Mouse (Mus musculus) hindbrain, embryonic 15.5 days (tissue): ENCODE results near the gene Olfr221. TPM values are rescaled to one million over a fixed set of nuclear protein-coding genes. Genes with fewer than 3 reads are reported as not detected.

Experiments used
- ATAC-seq: fragments of 200-750 bp; cut with Nextera tagmentation; 2 replicates; pipeline ENCODE4 v1.8.0; 2017; ENCODE audit warnings: low read depth, moderate number of reproducible peaks, moderate TSS enrichment; ENCODE audit not compliant: low FRiP score
- H3K27ac ChIP-seq: fragments of 300-500 bp; sonication (generic); replicated peaks from 2 replicates; pipeline ENCODE4 v1.5.1; 2015; ENCODE audit warnings: mild to moderate bottlenecking, inconsistent platforms
- H3K27me3 ChIP-seq: fragments of 300-500 bp; sonication (generic); 2 replicates; pipeline ENCODE4 v1.6.1; 2015; ENCODE audit warnings: control low read depth, inconsistent platforms
- H3K36me3 ChIP-seq: fragments of 300-500 bp; sonication (generic); 2 replicates; pipeline ENCODE4 v1.6.1; 2015; ENCODE audit warnings: control low read depth, inconsistent platforms
- H3K4me1 ChIP-seq: fragments of 300-500 bp; sonication (generic); replicated peaks from 2 replicates; pipeline ENCODE4 v1.6.1; 2015; ENCODE audit warnings: control low read depth, inconsistent platforms
- H3K4me2 ChIP-seq: fragments of 300-500 bp; sonication (generic); 2 replicates; pipeline ENCODE4 v1.6.1; 2015; ENCODE audit warnings: moderate library complexity, mild to moderate bottlenecking, inconsistent platforms
- H3K4me3 ChIP-seq: fragments of 300-500 bp; sonication (generic); 2 replicates; pipeline ENCODE4 v1.5.1; 2015; ENCODE audit warnings: mild to moderate bottlenecking, inconsistent platforms
- H3K9ac ChIP-seq: fragments of 300-500 bp; sonication (generic); 2 replicates; pipeline ENCODE4 v1.6.1; 2015; ENCODE audit warnings: inconsistent platforms
- H3K9me3 ChIP-seq: fragments of 300-500 bp; sonication (generic); 2 replicates; pipeline ENCODE4 v1.6.1; 2016; ENCODE audit warnings: control low read depth, inconsistent platforms
- WGBS: fragments of 180-500 bp; shearing (Covaris S2); methylation state at CpG from one replicate; pipeline ENCODE4 v1.1.7; 2015; 5-methylcytosine and 5-hydroxymethylcytosine counted together
- polyA plus RNA-seq: library from polyadenylated mRNA; unstranded; fragments of >200 nt; fragmentation: Nextera tagmentation; extraction: Ambion mirVana; gene quantifications from 2 replicates; pipeline ENCODE4 v1.2.1, GENCODE M21; 2015

Gene Olfr221
- polyA plus RNA-seq, 1 experiment from 2014 or later, result 0.05 TPM

DNA sequence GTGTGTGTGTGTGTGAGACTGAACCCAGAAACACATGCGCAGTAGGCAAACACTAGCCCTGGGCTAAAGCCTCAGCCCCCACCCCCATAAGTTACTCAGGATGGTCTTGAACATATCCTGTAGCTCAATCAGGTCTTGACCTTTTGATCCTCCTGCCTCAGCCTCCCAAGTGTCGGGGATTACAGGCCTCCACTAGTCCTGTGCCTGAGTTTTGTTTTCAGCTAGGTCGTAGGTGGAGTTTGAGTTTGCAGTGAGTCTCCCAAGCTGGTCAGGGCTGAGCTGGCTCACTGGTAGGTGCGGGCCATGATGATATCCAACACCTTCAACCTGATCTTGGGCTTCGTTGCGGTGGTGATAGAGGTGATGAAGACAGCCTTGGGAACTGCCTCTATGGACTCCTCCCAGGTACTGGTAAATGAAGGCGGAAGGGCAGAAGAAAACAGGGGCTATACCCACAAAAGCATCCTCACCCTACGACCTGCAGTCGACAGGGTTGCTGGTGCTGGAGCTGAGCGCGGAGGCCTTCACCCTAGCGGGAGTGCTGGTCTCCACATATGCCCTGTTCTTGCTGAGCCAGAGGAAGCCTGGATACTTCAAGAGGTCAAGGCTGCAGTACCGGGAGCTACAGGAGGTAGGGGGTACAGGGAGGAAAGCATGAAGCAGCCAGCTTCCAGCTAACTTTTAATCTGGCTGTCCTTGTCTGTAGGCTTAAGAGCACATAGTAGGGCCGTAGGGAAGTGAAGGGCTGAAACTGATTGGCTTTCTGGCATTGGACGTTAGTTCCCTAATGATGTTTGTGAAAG is 23.8 kb downstream of the Olfr221 start:
- Histone ChIP-seq H3K9ac (peak overlapping the region; percentile 93), H3K9me3 (no peaks in the 10 kb centered on the region), H3K36me3 (no peaks in the 10 kb centered on the region), H3K27me3 (no peaks in the 10 kb centered on the region), H3K4me1 (peaks cover 62% of the 10 kb centered on the region), H3K4me3 (peak overlapping the region; percentile 72), H3K4me2 (peak overlapping the region; percentile 68), H3K27ac (peak overlapping the region; percentile 99; the same call in 1 of the 2 replicates)
- 87% methylated on average over 15 of the region's 15 CpGs for whole genome bisulfite sequencing
- no peak for ATAC-seq

DNA sequence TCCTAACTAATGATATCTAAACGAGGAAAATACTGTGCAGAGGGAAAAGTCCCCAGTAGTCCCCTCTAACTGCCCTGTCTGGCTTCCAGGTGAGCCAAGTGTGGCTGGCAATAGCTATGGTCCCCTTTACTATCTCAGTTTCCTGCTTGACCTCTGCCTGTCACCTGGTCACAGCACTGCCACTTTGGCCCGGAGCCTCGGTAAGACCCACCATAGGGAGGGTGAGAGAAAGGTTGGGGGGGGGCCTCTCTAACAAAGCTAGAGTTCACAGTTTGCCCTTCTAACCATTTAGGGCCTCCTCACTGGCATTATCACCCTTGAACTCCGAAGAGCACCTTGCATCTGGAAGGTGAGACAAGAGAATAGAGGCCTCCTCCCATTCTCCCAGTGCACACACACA is 24.6 kb downstream of the Olfr221 start:
- H3K27ac ChIP-seq, result no peak overlapping the region
- WGBS, result 85% methylated on average over 4 of the region's 4 CpGs

DNA sequence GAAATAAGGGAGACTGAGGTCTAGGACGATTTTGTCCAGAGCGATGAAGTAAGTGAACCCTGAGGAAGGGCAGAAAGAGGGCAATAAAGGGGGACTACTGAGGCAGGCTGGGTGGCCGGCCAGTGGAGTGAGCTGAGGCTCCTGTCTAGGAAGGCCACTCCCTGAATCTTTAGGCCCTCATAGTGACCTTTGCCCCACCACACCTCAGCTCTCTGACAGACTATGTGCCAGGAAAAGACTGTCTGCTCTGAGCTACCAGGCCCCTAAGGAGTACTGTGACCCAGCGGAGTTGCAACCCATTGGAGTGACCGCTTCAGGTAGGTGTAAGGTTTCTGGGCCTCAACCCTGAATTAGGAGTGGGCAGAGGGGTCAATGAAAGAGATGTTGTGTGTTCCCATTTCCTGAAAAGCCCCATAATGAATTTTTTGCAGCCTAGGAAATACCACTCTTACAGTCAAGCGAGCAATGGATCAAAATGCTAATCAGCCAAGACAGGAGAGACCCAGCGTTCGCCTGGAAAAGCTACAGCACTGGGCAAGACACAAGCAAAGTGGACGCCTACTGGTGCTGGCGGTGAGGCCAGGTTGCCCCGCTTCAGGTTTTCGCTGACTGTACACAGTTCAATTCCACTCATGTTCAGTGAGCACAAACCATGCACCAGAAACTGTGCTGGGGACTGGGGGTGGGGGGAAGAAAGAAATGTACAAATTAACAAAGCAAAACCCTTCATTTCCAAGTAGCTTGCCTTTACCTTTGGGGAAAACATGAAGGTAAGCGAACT is 25.4 kb downstream of the Olfr221 start:
- Histone ChIP-seq H3K4me2 (no peak overlapping the region), H3K4me3 (no peak overlapping the region), H3K4me1 (peaks cover 68% of the 10 kb centered on the region), H3K9ac (no peak overlapping the region), H3K9me3 (no peaks in the 10 kb centered on the region), H3K36me3 (no peaks in the 10 kb centered on the region), H3K27ac (no peak overlapping the region), H3K27me3 (no peaks in the 10 kb centered on the region)
- 66% methylated on average over 13 of the region's 13 CpGs for WGBS
- no peak for ATAC-seq

More for the DNA sequence above, 24.6 kb downstream of the Olfr221 start:
- no peaks in the 10 kb centered on the region for H3K27me3 ChIP-seq
- no peak overlapping the region for H3K4me2 ChIP-seq
- no peaks in the 10 kb centered on the region for H3K9me3 ChIP-seq
- H3K4me1 ChIP-seq, result peaks cover 63% of the 10 kb centered on the region
- H3K4me3 ChIP-seq, result no peak overlapping the region
- H3K36me3 ChIP-seq, result no peaks in the 10 kb centered on the region
- H3K9ac ChIP-seq, result no peak overlapping the region
- ATAC-seq, result no peak

DNA sequence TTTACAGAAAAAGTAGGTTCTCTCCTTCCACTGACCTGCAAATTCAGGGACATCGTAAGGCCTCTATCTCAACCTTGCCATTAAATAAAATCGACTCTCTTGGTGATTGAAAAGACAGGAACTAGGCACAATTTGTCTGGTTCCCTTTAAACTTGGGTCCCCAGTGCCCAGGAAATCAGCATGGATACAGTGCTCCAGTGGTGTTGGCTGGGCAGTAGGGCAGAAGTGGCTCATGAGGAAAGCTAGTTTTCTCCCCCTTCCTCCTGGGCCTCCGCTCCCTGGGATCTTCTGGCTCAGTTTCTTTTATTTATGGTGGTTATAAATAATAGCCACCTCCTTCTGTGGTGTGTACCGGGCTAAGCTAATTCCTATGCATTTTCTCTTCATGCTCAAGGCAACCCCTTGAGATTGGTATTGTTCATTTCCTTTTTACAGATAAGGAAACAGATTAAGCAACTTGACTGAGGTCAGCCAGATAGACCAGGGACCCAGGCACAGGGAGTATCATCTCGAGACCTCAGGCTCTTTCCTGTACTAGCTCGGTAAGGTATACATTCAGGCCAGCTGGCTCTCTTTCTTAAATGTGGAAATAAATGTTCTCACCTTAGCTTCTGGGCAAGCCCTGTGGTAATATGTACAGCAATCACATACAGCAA is 26.7 kb downstream of the Olfr221 start, which contains the start of gene Tmem253:
TSS of gene Tmem253 (plus strand) at position 214 of the 656 bp plus-strand sequence.
- ATAC-seq, result no peak
- H3K9me3 ChIP-seq, result no peaks in the 10 kb centered on the region

DNA sequence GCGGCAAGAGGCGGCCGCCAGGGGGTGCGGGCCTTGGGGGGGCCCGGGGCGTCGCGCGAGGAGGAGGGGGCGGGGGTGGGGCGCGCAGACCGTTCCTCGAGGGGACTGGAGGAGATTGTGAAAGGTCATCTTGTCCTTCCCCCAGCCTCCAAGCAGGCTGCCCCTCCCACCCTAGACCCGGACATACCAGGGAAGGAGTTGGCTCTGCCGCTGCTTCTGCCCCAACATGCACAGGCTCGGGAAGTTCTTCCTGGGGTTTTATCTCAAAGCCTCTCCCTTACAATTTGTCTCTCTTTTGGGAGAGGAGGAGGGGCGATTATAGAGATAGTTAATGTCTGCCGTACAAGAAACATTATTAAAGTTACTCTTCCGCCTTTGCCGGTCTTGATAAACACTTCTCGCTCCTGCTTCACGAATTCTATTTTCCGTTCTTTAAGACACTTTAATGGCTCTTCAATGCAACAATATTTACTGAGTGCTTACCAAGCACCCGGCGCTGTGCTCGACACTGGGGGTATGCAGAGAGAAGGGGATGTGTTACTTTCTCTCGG is 27.4 kb downstream of the Olfr221 start:
- H3K27me3 ChIP-seq, result no peaks in the 10 kb centered on the region
- no peaks in the 10 kb centered on the region for H3K36me3 ChIP-seq
- no peaks in the 10 kb centered on the region for H3K9me3 ChIP-seq
- H3K4me1 ChIP-seq, result peaks cover 74% of the 10 kb centered on the region
- H3K4me3 ChIP-seq, result peak overlapping the region; percentile 65
- 0% methylated on average over 16 of the region's 28 CpGs for WGBS
- peak overlapping the region; percentile 65 for H3K9ac ChIP-seq
- peak; percentile 25; the same call in 1 of the 2 replicates for ATAC-seq
- H3K27ac ChIP-seq, result peak overlapping the region; percentile 96
- peak overlapping the region; percentile 70 for H3K4me2 ChIP-seq

More for the DNA sequence above, 26.7 kb downstream of the Olfr221 start, which contains the start of gene Tmem253:
- H3K9ac ChIP-seq, result peak within 1 kb of the TSS; percentile 65
- H3K27ac ChIP-seq, result peak within 1 kb of the TSS; percentile 96
- no peaks in the 10 kb centered on the region for H3K27me3 ChIP-seq
- no peaks in the 10 kb centered on the region for H3K36me3 ChIP-seq
- peaks cover 68% of the 10 kb centered on the region for H3K4me1 ChIP-seq
- WGBS, result 26% methylated on average over 6 of the region's 6 CpGs
- peak within 1 kb of the TSS; percentile 65 for H3K4me3 ChIP-seq
- peak within 1 kb of the TSS; percentile 70 for H3K4me2 ChIP-seq

DNA sequence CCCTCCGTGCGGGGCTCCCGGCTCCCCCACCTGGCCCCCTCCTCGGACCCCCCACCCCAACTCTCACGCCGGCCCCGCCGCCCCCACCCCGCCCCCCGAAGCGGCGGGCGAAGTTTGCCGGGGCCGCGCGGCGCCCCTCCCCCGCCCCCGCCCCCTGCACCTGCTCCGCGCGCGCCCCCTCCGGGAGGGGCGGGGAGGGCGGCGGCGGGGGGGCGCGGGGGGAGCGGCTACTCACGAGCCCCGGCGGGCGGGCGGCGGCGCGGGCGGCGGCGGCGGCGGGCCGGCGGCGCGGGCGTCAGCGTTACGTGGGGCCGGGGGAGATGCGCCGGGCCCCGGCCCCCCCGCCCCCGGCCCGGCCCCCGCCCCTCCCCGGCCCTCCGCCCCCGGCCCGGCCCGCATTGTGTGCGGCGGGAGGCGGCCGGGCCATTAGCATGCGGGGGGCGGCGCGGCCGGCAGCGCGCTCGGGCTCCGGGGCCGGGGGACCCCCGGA is 27.9 kb downstream of the Olfr221 start:
- H3K9me3 ChIP-seq, result no peaks in the 10 kb centered on the region
- 0% methylated on average over 11 of the region's 80 CpGs for WGBS
- peak overlapping the region; percentile 70 for H3K4me2 ChIP-seq
- H3K36me3 ChIP-seq, result no peaks in the 10 kb centered on the region
- H3K27me3 ChIP-seq, result no peaks in the 10 kb centered on the region
- peak overlapping the region; percentile 65 for H3K4me3 ChIP-seq
- H3K9ac ChIP-seq, result peak overlapping the region; percentile 65
- 0 out of 2 replicates have a peak, but pooled peaks have one; percentile 10 for ATAC-seq
- H3K4me1 ChIP-seq, result peaks cover 79% of the 10 kb centered on the region
- peak overlapping the region; percentile 96 for H3K27ac ChIP-seq

DNA sequence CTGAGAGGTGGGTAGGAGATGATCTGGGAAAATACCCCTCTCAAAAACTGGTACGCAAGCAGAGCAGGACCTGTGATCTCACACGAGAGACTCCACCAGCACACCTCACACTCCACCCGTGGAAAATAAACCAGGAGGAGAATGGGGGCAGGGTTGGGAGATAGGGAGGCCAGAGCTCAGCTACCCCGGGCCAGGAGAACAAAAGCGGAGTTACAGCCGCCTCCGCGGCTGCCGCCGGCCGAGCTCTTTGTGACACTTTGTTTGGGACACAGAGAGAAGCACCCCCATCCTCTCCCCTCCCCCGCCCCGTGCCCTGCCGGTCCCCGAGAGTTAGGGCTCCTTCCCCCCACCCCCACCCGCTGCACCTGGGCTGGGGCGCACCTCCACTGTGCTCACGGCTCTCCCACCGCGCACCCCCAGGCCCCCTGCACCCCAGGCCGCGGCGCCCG is 28.5 kb downstream of the Olfr221 start:
- peak overlapping the region; percentile 70 for H3K4me2 ChIP-seq
- peak overlapping the region; percentile 65 for H3K9ac ChIP-seq
- peaks cover 79% of the 10 kb centered on the region for H3K4me1 ChIP-seq
- peak overlapping the region; percentile 96 for H3K27ac ChIP-seq
- H3K27me3 ChIP-seq, result no peaks in the 10 kb centered on the region
- no peaks in the 10 kb centered on the region for H3K36me3 ChIP-seq
- no peaks in the 10 kb centered on the region for H3K9me3 ChIP-seq
- ATAC-seq, result peak; percentile 8; the same call in 1 of the 2 replicates
- WGBS, result 0% methylated on average over 12 of the region's 24 CpGs
- peak overlapping the region; percentile 65 for H3K4me3 ChIP-seq

DNA sequence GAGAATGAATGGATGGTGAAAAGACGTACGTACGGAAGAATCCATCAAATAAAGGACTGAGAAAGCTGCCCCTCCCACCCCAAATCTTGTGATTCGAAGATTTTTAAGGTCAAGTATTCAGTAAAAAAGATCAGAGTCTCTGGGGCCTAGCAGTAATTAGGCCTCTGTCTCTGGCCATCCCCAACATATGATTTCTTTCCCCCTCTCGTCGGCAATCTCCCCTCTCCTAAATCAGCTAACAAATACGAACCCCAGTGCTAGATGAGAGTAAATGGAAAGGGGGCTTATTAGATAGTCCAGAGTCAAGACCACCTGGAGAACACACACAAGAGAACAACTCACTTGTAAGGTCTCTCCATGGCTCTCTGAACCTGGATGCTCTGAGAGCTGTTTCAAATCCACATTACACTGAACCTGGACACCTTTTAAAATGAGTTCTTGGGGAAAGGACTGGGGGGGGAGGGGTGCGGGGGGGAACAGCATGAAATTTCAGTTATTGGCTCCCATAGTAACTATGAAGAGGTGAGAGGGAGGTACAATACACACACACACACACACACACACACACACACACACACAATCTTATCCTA is 29.1 kb downstream of the Olfr221 start:
- ATAC-seq, result no peak
- H3K4me2 ChIP-seq, result peak overlapping the region; percentile 70

DNA sequence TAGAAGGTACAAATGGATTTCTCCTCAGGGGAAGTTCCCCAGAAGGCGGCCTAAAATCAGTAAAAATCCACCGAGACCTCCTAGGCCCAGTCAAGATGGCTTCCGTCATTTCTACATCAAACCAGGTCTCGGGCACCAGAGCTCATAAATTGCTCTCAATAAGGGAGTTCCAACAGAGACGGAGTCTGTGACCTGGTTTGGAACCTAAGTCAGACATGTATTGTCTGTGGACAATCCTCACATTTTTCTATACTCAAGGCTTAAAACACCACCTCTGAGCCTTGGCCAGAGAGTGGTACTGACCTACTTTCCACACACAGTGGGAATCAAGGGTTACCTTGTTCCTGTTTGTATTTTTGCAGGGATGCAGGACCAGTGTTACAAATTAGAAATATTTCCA is 29.7 kb downstream of the Olfr221 start:
- ATAC-seq, result no peak
- peak overlapping the region; percentile 65 for H3K9ac ChIP-seq
- 23% methylated on average over 5 of the region's 5 CpGs for WGBS
- H3K27ac ChIP-seq, result peak overlapping the region; percentile 96
- H3K9me3 ChIP-seq, result no peaks in the 10 kb centered on the region
- peaks cover 76% of the 10 kb centered on the region for H3K4me1 ChIP-seq
- peak overlapping the region; percentile 70 for H3K4me2 ChIP-seq
- no peaks in the 10 kb centered on the region for H3K27me3 ChIP-seq
- peaks cover 6% of the 10 kb centered on the region; the same call in 1 of the 2 replicates for H3K36me3 ChIP-seq
- H3K4me3 ChIP-seq, result peak overlapping the region; percentile 65

More for the DNA sequence above, 29.1 kb downstream of the Olfr221 start:
- H3K4me1 ChIP-seq, result peaks cover 79% of the 10 kb centered on the region
- peak overlapping the region; percentile 96 for H3K27ac ChIP-seq
- no peaks in the 10 kb centered on the region for H3K27me3 ChIP-seq
- H3K9ac ChIP-seq, result peak overlapping the region; percentile 65; the same call in 1 of the 2 replicates
- peak overlapping the region; percentile 65 for H3K4me3 ChIP-seq
- peaks cover 4% of the 10 kb centered on the region; the same call in 1 of the 2 replicates for H3K36me3 ChIP-seq
- no peaks in the 10 kb centered on the region for H3K9me3 ChIP-seq
- WGBS, result 17% methylated on average over 8 of the region's 8 CpGs

DNA sequence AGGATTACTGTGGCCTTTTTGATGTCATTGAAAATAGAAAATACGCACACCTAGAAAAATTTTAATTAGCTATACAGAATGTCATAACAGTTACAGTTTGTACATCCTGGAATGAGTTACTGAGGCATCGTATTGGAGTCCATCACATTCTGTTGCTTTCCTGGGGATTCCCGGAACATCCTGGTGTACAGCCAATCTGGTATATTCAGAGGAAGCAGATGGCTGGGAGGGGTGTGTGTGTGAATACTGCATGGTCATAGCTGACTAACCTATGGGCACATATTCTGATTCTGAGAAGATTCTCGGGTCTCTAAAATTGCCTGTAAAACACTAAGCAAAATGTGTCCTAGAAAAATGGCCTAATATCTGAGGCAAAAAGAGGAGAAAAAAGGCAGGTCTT is 30.2 kb downstream of the Olfr221 start:
- H3K27ac ChIP-seq, result peak overlapping the region; percentile 96
- peaks cover 10% of the 10 kb centered on the region for H3K36me3 ChIP-seq
- no peaks in the 10 kb centered on the region for H3K9me3 ChIP-seq
- H3K27me3 ChIP-seq, result no peaks in the 10 kb centered on the region
- H3K9ac ChIP-seq, result no peak overlapping the region; the same call in 1 of the 2 replicates
- 37% methylated on average over 4 of the region's 4 CpGs for WGBS
- no peak for ATAC-seq
- peak overlapping the region; percentile 65 for H3K4me3 ChIP-seq
- H3K4me1 ChIP-seq, result peaks cover 78% of the 10 kb centered on the region
- H3K4me2 ChIP-seq, result peak overlapping the region; percentile 70

DNA sequence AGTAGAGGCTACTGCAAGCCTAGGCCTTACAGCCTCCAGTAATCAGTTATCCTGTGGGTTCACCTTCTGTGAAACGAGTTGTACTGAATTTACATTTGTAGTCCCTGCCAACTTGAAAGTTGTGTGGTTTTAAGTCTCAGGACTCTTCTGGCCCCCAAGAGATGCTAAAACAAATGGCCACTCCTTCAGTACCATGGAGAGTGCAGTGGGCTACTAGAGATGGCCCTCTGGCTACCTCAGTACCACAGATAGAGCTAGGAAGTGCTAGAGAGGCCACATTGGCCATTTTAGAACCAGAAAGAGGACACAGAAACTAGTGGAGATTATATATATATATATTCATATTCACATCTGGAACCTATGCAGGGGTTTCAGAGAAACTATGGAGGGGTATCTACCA is 30.6 kb downstream of the Olfr221 start:
- no peak for ATAC-seq
- Histone ChIP-seq H3K4me1 (peaks cover 81% of the 10 kb centered on the region), H3K9ac (no peak overlapping the region), H3K9me3 (no peaks in the 10 kb centered on the region), H3K36me3 (peaks cover 14% of the 10 kb centered on the region), H3K27me3 (no peaks in the 10 kb centered on the region), H3K4me3 (no peak overlapping the region), H3K27ac (peak overlapping the region; percentile 96), H3K4me2 (peak overlapping the region; percentile 70)
- 26% methylated on average over 1 of the region's 1 CpGs for WGBS
